Mouse (Mus musculus): ENCODE data around the gene Vmn2r32. TPM values are rescaled to one million over a fixed set of nuclear protein-coding genes. Genes with fewer than 3 reads are reported as not detected.

Vmn2r32 gene
- polyA plus RNA-seq (2017; shearing (Covaris generic)) = not detected

GRCm38 (mm10) chr7:7479918-7480317, at the start of gene Vmn2r32:
Vmn2r32 (minus strand) TSS chr7:7480018.

Other genes with a start within 250 kb of the Vmn2r32 start
- gene Vmn2r29, start 232.7 kb downstream of the Vmn2r32 start, polyA plus RNA-seq (2017; shearing (Covaris generic)) = 1.1 TPM
- gene Gm45844, start 201.7 kb downstream of the Vmn2r32 start, polyA plus RNA-seq (2017; shearing (Covaris generic)) = 1.8 TPM
- 89.9 TPM for gene Clcn4, start 179.2 kb downstream of the Vmn2r32 start, polyA plus RNA-seq (2017; shearing (Covaris generic))
- not detected for gene Vmn2r30, start 142.4 kb downstream of the Vmn2r32 start, polyA plus RNA-seq (2017; shearing (Covaris generic))
- not detected for gene Gm45783, start 105.4 kb downstream of the Vmn2r32 start, polyA plus RNA-seq (2017; shearing (Covaris generic))
- 0.06 TPM for gene Vmn2r31, start 80.3 kb downstream of the Vmn2r32 start, polyA plus RNA-seq (2017; shearing (Covaris generic))
- gene Vmn2r33, start 86.8 kb upstream of the Vmn2r32 start, polyA plus RNA-seq (2017; shearing (Covaris generic)) = not detected
- not detected for gene Vmn2r34, start 209.5 kb upstream of the Vmn2r32 start, polyA plus RNA-seq (2017; shearing (Covaris generic))

Measured in CD4-positive, CD25-positive, alpha-beta regulatory T cell, adult 9 weeks (primary cell).